In genomic region chr2:148572165-148572564, GRCm38 (mm10) we compare ENCODE assay signal across 8 mouse cellular contexts.
DNase-seq lines count a peak whose midpoint lies in the region; ATAC-seq and TF ChIP-seq lines count a peak whose summit lies in the region.

No protein-coding gene starts in this region.

- H3K4me2 ChIP-seq in neural tube, embryonic 15.5 days = no peak overlapping the region
- no peak overlapping the region for H3K4me2 ChIP-seq in kidney, embryonic 16.5 days (replicated peaks; ENCODE audit: low read depth, low read length)
- no peak overlapping the region for H3K4me2 ChIP-seq in liver, embryonic 14.5 days (ENCODE audit: low read depth)

- H3K4me1 ChIP-seq in neural tube, embryonic 15.5 days = no peaks in the 10 kb centered on the region
- H3K4me1 ChIP-seq in kidney, embryonic 16.5 days (ENCODE audit: insufficient read depth, low read length) = no peaks in the 10 kb centered on the region
- peaks cover 0 to 5% of the 10 kb centered on the region in 2 experiments; a peak in 2 of 4 replicates for H3K4me1 ChIP-seq in liver, embryonic 14.5 days (replicated peaks; ENCODE audit: control insufficient read depth in 2 of 2, insufficient read depth in 2 of 2, low read length in 1 of 2)

- H3K4me3 ChIP-seq in neural tube, embryonic 15.5 days (replicated peaks) = no peak overlapping the region
- H3K4me3 ChIP-seq in kidney, embryonic 16.5 days (ENCODE audit: low read length) = no peak overlapping the region
- H3K4me3 ChIP-seq in liver, embryonic 14.5 days (ENCODE audit: insufficient read depth in 1 of 2, low read depth in 2 of 2, low read length in 2 of 2) = no peak overlapping the region

- no peak overlapping the region for H3K27ac ChIP-seq in neural tube, embryonic 15.5 days (replicated peaks)
- H3K27ac ChIP-seq in kidney, embryonic 16.5 days (ENCODE audit: low read length) = no peak overlapping the region
- H3K27ac ChIP-seq in liver, embryonic 14.5 days = no peak overlapping the region

- 30% methylated on average over 1 of the region's 1 CpGs for WGBS in neural tube, embryonic 15.5 days
- WGBS in kidney, embryonic 16.5 days = 10% methylated on average over 1 of the region's 1 CpGs
- 9% methylated on average over 1 of the region's 1 CpGs for WGBS in liver, embryonic 14.5 days (ENCODE audit: insufficient replicate concordance)

- no peak for TF ChIP-seq EP300 in liver, embryonic 14.5 days (IDR thresholded peaks at IDR 0.05; ENCODE audit: low read depth)

- H3K36me3 ChIP-seq in neural tube, embryonic 15.5 days = no peaks in the 10 kb centered on the region
- no peaks in the 10 kb centered on the region for H3K36me3 ChIP-seq in kidney, embryonic 16.5 days (ENCODE audit: insufficient read depth, low read length)
- no peaks in the 10 kb centered on the region for H3K36me3 ChIP-seq in liver, embryonic 14.5 days (replicated peaks; ENCODE audit: control insufficient read depth, insufficient read depth, low read depth)

- peak; percentile 45 for DNase-seq in neural tube, embryonic 10.5 days (ENCODE audit: extremely low spot score, low spot score)
- DNase-seq in adrenal gland, postnatal 25 days = peak; percentile 73
- DNase-seq in gastrocnemius, postnatal 10 days = peak; percentile 68
- no peak for DNase-seq in liver, embryonic 14.5 days (ENCODE audit: low read depth in 3 of 3, low spot score in 3 of 3)
- DNase-seq in right cerebral cortex, adult 2 months (ENCODE audit: low spot score in 2 of 2) = peak; percentile 73

- no peaks in the 10 kb centered on the region for H3K9me3 ChIP-seq in neural tube, embryonic 15.5 days (replicated peaks)
- H3K9me3 ChIP-seq in kidney, embryonic 16.5 days (ENCODE audit: low read length) = no peaks in the 10 kb centered on the region
- no peaks in the 10 kb centered on the region for H3K9me3 ChIP-seq in liver, embryonic 14.5 days (ENCODE audit: control insufficient read depth, low read length)

- H3K9ac ChIP-seq in neural tube, embryonic 15.5 days (replicated peaks) = no peak overlapping the region
- H3K9ac ChIP-seq in kidney, embryonic 16.5 days (replicated peaks; ENCODE audit: low read length) = no peak overlapping the region
- H3K9ac ChIP-seq in liver, embryonic 14.5 days (replicated peaks) = no peak overlapping the region

- peak; percentile 59 for TF ChIP-seq CTCF in liver, embryonic 14.5 days (IDR thresholded peaks at IDR 0.05; ENCODE audit: low read depth)

- H3K27me3 ChIP-seq in neural tube, embryonic 15.5 days (replicated peaks) = no peaks in the 10 kb centered on the region
- no peaks in the 10 kb centered on the region for H3K27me3 ChIP-seq in kidney, embryonic 16.5 days (ENCODE audit: insufficient read depth, low read length)
- H3K27me3 ChIP-seq in liver, embryonic 14.5 days (ENCODE audit: control insufficient read depth, insufficient read depth, low read length) = no peaks in the 10 kb centered on the region

- ATAC-seq in neural tube, embryonic 15.5 days (ENCODE audit: low FRiP score) = no peak
- peak; percentile 31; the same call in 1 of the 2 replicates for ATAC-seq in kidney, embryonic 16.5 days (ENCODE audit: low FRiP score, low TSS enrichment)
- ATAC-seq in liver, embryonic 14.5 days (ENCODE audit: insufficient read depth) = no peak
- ATAC-seq in activated CD4-positive, CD25-positive, alpha-beta regulatory T cell, adult 4 months = no peak

Comparison
In these comparisons a context has a peak if more than half of its experiments do, and no peak if none do; other contexts are left out.
1. DNase-seq: peak in neural tube, embryonic 10.5 days (single experiment), adrenal gland, postnatal 25 days (single experiment), gastrocnemius, postnatal 10 days (single experiment) and right cerebral cortex, adult 2 months (2 of 2); none in liver, embryonic 14.5 days (0 of 3).